Mouse (Mus musculus) heart, postnatal 0 days (tissue): Measurements from ENCODE around the gene Spsb2.

ENCODE experiments used
- CTCF ChIP-seq: IDR thresholded peaks from 2 replicates; pipeline ENCODE4 v1.5.1; 2016; ENCODE audit warnings: antibody characterized with exemption, control low read depth, low read depth
- EP300 ChIP-seq: IDR thresholded peaks from 2 replicates; pipeline ENCODE4 v1.6.1; 2016; ENCODE audit warnings: antibody characterized with exemption, low read depth

DNA sequence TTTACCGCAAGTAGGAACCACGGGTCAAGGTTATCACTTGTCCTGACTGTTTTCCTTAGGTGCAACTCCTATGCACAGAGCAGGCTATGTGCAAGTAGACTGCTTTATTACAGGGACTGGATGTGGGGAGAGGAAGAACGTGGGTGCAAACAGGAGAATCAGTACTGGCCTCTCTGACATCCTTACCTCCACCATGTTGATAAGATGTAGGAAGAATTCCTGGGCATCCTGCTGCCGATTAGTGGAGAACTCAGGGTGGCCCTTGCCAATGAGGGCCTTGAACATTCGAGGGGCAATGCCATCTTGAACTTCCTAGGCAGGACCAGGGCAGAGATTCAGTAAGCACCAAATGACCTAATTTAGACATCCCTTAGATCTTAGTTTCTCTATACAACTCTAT is 12.4 kb downstream of the Spsb2 start:
- TF ChIP-seq CTCF (no peak), EP300 (no peak)
